Mouse (Mus musculus): ENCODE results near the gene Ubtd1. TPM values are rescaled to one million over a fixed set of nuclear protein-coding genes. Genes with fewer than 3 reads are reported as not detected.
A peak's percentile ranks its signal among the peaks of the same experiment; 100 is the strongest.

Gene Ubtd1
- polyA plus RNA-seq, 1 experiment = 46.7 TPM

GRCm38 (mm10) chr19:41992971-41993370, 11.4 kb downstream of the Ubtd1 start:
- Histone ChIP-seq H3K4me1 (ENCODE audit: control insufficient read depth, insufficient read depth, low read length) (peaks cover 63% of the 10 kb centered on the region), H3K4me3 (ENCODE audit: insufficient read depth, low read length) (no peak overlapping the region), H3K27ac (ENCODE audit: insufficient read depth, low read depth, low read length) (no peak overlapping the region)
- no peak for TF ChIP-seq CTCF (IDR thresholded peaks at IDR 0.05; ENCODE audit: low read depth, low read length)
- TF ChIP-seq POLR2A (IDR thresholded peaks at IDR 0.05; ENCODE audit: borderline replicate concordance, low read depth, low read length) = no peak

- Histone ChIP-seq H3K4me1 (ENCODE audit: control insufficient read depth, insufficient read depth, low read length) (peaks cover 61% of the 10 kb centered on the region), H3K27ac (ENCODE audit: insufficient read depth, low read depth, low read length) (no peak overlapping the region), H3K4me3 (ENCODE audit: insufficient read depth, low read length) (no peak overlapping the region)
- TF ChIP-seq CTCF (IDR thresholded peaks at IDR 0.05; ENCODE audit: low read depth, low read length) (no peak), POLR2A (IDR thresholded peaks at IDR 0.05; ENCODE audit: borderline replicate concordance, low read depth, low read length) (no peak)
Measured at GRCm38 (mm10) chr19:41993484-41993883, 11.9 kb downstream of the Ubtd1 start.

- Histone ChIP-seq H3K4me3 (ENCODE audit: insufficient read depth, low read length) (no peak overlapping the region), H3K27ac (ENCODE audit: insufficient read depth, low read depth, low read length) (no peak overlapping the region), H3K4me1 (ENCODE audit: control insufficient read depth, insufficient read depth, low read length) (peaks cover 60% of the 10 kb centered on the region)
- no peak for TF ChIP-seq POLR2A (IDR thresholded peaks at IDR 0.05; ENCODE audit: borderline replicate concordance, low read depth, low read length)
- TF ChIP-seq CTCF (IDR thresholded peaks at IDR 0.05; ENCODE audit: low read depth, low read length) = no peak
Measured at GRCm38 (mm10) chr19:41994023-41994422, 12.5 kb downstream of the Ubtd1 start.

GRCm38 (mm10) chr19:41995483-41995882, 13.9 kb downstream of the Ubtd1 start:
- no peak overlapping the region for H3K4me3 ChIP-seq (ENCODE audit: insufficient read depth, low read length)
- peaks cover 59% of the 10 kb centered on the region for H3K4me1 ChIP-seq (ENCODE audit: control insufficient read depth, insufficient read depth, low read length)
- no peak for TF ChIP-seq CTCF (IDR thresholded peaks at IDR 0.05; ENCODE audit: low read depth, low read length)
- TF ChIP-seq POLR2A (IDR thresholded peaks at IDR 0.05; ENCODE audit: borderline replicate concordance, low read depth, low read length) = no peak
- H3K27ac ChIP-seq (ENCODE audit: insufficient read depth, low read depth, low read length) = no peak overlapping the region

- H3K4me1 ChIP-seq (ENCODE audit: control insufficient read depth, insufficient read depth, low read length) = peaks cover 60% of the 10 kb centered on the region
- no peak for TF ChIP-seq POLR2A (IDR thresholded peaks at IDR 0.05; ENCODE audit: borderline replicate concordance, low read depth, low read length)
- no peak for TF ChIP-seq CTCF (IDR thresholded peaks at IDR 0.05; ENCODE audit: low read depth, low read length)
- no peak overlapping the region for H3K27ac ChIP-seq (ENCODE audit: insufficient read depth, low read depth, low read length)
Measured at GRCm38 (mm10) chr19:41997090-41997489, 15.5 kb downstream of the Ubtd1 start.

GRCm38 (mm10) chr19:41998770-41999548, 17.4 kb downstream of the Ubtd1 start:
- Histone ChIP-seq H3K4me3 (ENCODE audit: insufficient read depth, low read length) (no peak overlapping the region), H3K4me1 (ENCODE audit: control insufficient read depth, insufficient read depth, low read length) (peaks cover 64% of the 10 kb centered on the region), H3K27ac (ENCODE audit: insufficient read depth, low read depth, low read length) (peak overlapping the region; percentile 93)
- TF ChIP-seq POLR2A (IDR thresholded peaks at IDR 0.05; ENCODE audit: borderline replicate concordance, low read depth, low read length) = no peak
- TF ChIP-seq CTCF (IDR thresholded peaks at IDR 0.05; ENCODE audit: low read depth, low read length) = no peak

More at GRCm38 (mm10) chr19:41997090-41997489, 15.5 kb downstream of the Ubtd1 start:
- H3K4me3 ChIP-seq (ENCODE audit: insufficient read depth, low read length) = no peak overlapping the region

DNA sequence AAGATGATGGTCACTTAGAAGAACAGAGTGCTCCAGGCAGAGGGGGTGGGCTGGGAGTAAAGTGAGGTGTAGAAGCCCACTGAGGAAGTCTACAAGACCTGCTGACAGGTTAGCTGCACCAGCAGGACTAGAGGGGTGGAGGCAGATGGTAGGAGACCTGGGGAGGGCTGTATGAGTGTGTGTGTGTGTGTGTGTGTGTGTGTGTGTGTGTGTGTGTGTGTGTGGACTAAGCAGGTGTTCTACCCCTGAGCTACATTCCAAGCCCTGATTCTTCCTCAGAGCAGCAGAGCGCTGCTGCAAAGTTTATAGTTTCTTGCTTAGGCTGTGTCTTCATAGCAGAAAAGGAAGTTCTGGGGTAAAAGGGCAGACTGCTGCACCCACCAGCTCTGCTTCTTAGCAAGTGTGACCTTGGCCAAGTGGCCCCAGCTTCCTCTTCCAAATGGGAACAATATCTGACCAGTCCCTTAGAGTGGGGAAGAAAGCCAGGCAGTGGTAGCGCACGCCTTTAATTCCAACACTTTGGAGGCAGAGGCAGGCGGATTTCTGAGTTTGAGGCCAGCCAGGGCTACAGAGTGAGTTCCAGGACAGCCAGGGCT, 18.2 kb downstream of the Ubtd1 start:
- TF ChIP-seq POLR2A (IDR thresholded peaks at IDR 0.05; ENCODE audit: borderline replicate concordance, low read depth, low read length) (no peak), CTCF (IDR thresholded peaks at IDR 0.05; ENCODE audit: low read depth, low read length) (no peak)
- peaks cover 69% of the 10 kb centered on the region for H3K4me1 ChIP-seq (ENCODE audit: control insufficient read depth, insufficient read depth, low read length)
- H3K27ac ChIP-seq (ENCODE audit: insufficient read depth, low read depth, low read length) = peak overlapping the region; percentile 93

GRCm38 (mm10) chr19:42000446-42000958, 18.9 kb downstream of the Ubtd1 start:
- peak overlapping the region; percentile 93 for H3K27ac ChIP-seq (ENCODE audit: insufficient read depth, low read depth, low read length)
- TF ChIP-seq POLR2A (IDR thresholded peaks at IDR 0.05; ENCODE audit: borderline replicate concordance, low read depth, low read length) = no peak
- TF ChIP-seq CTCF (IDR thresholded peaks at IDR 0.05; ENCODE audit: low read depth, low read length) = no peak
- H3K4me1 ChIP-seq (ENCODE audit: control insufficient read depth, insufficient read depth, low read length) = peaks cover 75% of the 10 kb centered on the region
- no peak overlapping the region for H3K4me3 ChIP-seq (ENCODE audit: insufficient read depth, low read length)

More for the DNA sequence above, 18.2 kb downstream of the Ubtd1 start:
- no peak overlapping the region for H3K4me3 ChIP-seq (ENCODE audit: insufficient read depth, low read length)

GRCm38 (mm10) chr19:42001253-42001980, 19.9 kb downstream of the Ubtd1 start:
- Histone ChIP-seq H3K4me3 (ENCODE audit: insufficient read depth, low read length) (no peak overlapping the region), H3K27ac (ENCODE audit: insufficient read depth, low read depth, low read length) (peak overlapping the region; percentile 93), H3K4me1 (ENCODE audit: control insufficient read depth, insufficient read depth, low read length) (peaks cover 82% of the 10 kb centered on the region)
- TF ChIP-seq POLR2A (IDR thresholded peaks at IDR 0.05; ENCODE audit: borderline replicate concordance, low read depth, low read length) (no peak), CTCF (IDR thresholded peaks at IDR 0.05; ENCODE audit: low read depth, low read length) (no peak)

Data from bone marrow macrophage, adult 2 months (primary cell).